Mouse (Mus musculus) urinary bladder, postnatal 0 days (tissue): ENCODE results near the gene Ripply3. TPM values are rescaled to one million over a fixed set of nuclear protein-coding genes. Genes with fewer than 3 reads are reported as not detected.

Experiments
- polyA plus RNA-seq: library from polyadenylated mRNA; unstranded; fragments of >200 nt; fragmentation: Nextera tagmentation; extraction: Ambion mirVana; gene quantifications from 2 replicates; pipeline ENCODE4 v1.2.1, GENCODE M21; 2015

Ripply3 gene
- polyA plus RNA-seq, result 0.90 and 1.3 TPM in 2 replicates

GRCm38 (mm10) chr16:94327781-94328711, at the start of gene Ripply3:
TSS of gene Ripply3 (plus strand) at chr16:94328420.

DNA sequence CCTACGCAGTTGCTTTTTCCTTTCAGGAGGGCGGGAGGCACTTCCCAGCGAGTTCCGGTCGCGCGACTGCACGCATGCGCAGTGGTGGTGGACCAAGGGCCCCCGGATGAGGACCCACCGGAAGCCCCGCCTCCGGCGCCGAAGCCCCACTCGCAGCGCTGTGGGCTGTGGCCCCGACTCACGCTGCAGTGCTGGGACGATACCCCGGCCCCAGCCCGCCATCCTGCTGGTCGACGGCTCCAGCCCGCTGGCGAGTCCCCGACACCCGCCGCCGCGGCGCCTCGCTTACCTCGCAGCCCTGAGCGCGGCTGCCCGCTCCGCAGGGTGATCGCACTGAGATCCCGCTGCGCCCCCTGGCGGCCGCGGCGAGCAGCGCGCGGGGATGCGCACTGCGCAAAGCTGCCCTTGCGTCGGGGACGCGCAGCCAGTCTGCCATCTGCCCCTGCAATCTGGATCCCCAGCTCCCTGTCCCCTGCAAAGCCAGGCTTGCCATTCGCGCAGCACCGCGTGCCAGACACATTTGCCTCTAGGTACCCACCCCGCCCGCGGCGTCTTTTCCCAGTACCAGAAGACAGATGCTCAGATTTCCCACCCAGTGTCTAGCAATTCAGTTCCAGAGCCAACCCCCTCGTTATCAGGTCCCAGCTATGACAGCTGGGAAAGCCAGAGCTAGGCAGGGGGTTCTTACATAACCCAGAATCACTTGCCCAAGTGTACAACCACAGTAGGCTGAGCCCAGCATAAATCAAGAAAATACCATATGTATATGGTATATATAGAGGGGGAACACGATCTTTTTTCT, 14.8 kb upstream of the Ripply3 start, which contains the start of gene Hlcs:
Hlcs (minus strand) TSS at position 343 of the 802 bp plus-strand sequence.

DNA sequence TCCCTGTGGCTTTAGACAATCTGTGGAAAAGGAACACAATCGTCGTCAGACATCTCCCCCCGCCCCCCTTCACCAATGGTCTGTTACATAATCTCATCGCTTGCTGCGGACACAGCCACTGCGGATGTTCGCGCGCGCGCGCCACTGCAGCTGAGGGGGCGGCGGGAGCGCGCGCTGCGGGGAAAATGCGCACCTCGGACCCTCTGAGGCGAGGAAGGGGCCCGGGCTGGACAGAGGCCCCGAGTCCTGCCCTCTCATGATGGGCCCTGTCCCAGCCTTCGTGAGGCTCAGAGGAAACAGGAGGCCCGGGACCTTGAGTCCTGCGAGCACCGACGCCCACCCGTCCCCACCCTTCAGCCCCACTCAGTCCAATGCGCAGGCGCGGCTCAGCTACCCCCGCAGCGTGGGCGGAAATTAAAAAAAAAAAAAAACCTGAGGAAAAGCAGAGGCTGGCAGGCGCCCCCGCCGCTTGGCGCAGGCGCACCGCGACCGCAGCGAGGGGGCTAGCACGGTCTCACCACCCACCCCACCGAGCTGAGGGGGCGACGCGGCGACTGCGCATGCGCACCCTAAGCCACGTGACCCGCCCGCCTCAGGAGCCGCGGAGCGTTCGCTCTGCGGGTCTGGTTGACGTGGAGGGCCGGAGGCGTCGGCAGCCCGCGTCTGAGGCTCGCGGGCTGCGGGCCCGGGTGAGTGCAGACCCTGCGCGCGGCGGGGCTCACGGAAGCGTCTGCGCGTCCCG, 42.1 kb downstream of the Ripply3 start, which contains the start of gene Ttc3:
Ttc3 (plus strand) TSS at position 446 of the 742 bp plus-strand sequence.

GRCm38 (mm10) chr16:94371301-94371931, 43.2 kb downstream of the Ripply3 start, which contains the start of gene Pigp:
TSS of gene Pigp (minus strand) at chr16:94371842.

Other genes starting within 250 kb of the Ripply3 start
- gene Sim2, start 243.5 kb upstream of the Ripply3 start, polyA plus RNA-seq, result not detected in 2 replicates
- 4.8 and 5.2 TPM in 2 replicates for gene Hlcs, start 14.8 kb upstream of the Ripply3 start, polyA plus RNA-seq
- 58.6 and 62.4 TPM in 2 replicates for gene Ttc3, start 42.2 kb downstream of the Ripply3 start, polyA plus RNA-seq
- 137 and 140 TPM in 2 replicates for gene Pigp, start 43.4 kb downstream of the Ripply3 start, polyA plus RNA-seq
- 29.1 and 35.0 TPM in 2 replicates for gene Vps26c, start 198.4 kb downstream of the Ripply3 start, polyA plus RNA-seq
- 4.8 and 5.4 TPM in 2 replicates for gene Dyrk1a, start 241.6 kb downstream of the Ripply3 start, polyA plus RNA-seq